In genomic region chr14:37066636-37067035, GRCm38 (mm10) we compare ENCODE assay signal across 39 mouse cellular contexts. TPM values are rescaled to one million over a fixed set of nuclear protein-coding genes. Genes with fewer than 3 reads are reported as not detected.
DNase-seq lines count a peak whose midpoint lies in the region; TF ChIP-seq lines count a peak whose summit lies in the region.
"Had no signal": no experiment of that assay in that cellular context is flagged by ENCODE, and none has a peak within 500 bp of the region (broad histone marks: within the 10 kb centered on the region; RNA-seq: fewer than 3 reads in every experiment).

No protein-coding gene starts in this region.

- H3K27ac ChIP-seq in left cerebral cortex, adult 2 months, result no peak overlapping the region
- no peak overlapping the region for H3K27ac ChIP-seq in kidney, adult 2 months (ENCODE audit: insufficient read depth, low read depth, low read length)
- H3K27ac ChIP-seq: heart, embryonic 13.5 days; hindbrain, embryonic 14.5 days; layer of hippocampus, adult 2 months; liver, embryonic 15.5 days; stomach, embryonic 15.5 days had no signal

- no peaks in the 10 kb centered on the region for H3K4me1 ChIP-seq in kidney, adult 2 months (ENCODE audit: control insufficient read depth, insufficient read depth, low read length)
- H3K4me1 ChIP-seq: heart, embryonic 13.5 days; liver, embryonic 15.5 days; stomach, embryonic 15.5 days had no signal

- no peaks in the 10 kb centered on the region for H3K36me3 ChIP-seq in kidney, adult 2 months (ENCODE audit: control insufficient read depth, insufficient read depth, low read length)
- H3K36me3 ChIP-seq: heart, embryonic 13.5 days; liver, embryonic 15.5 days; stomach, embryonic 15.5 days had no signal

- WGBS in kidney, adult 2 months, result 49% methylated on average over 2 of the region's 2 CpGs

- intact Hi-C loops in left cerebral cortex, adult 2 months (cut with DNase I), result loop anchor here (5.0 kb wide), 1 partner anchor 61 kb away; no protein-coding TSS in a partner anchor
- intact Hi-C loops in left cerebral cortex, postnatal 25 days (cut with DNase I), result no loop called here

- TF ChIP-seq POLR2A in kidney, adult 2 months (IDR thresholded peaks at IDR 0.05; ENCODE audit: low read depth, low read length), result no peak

- TF ChIP-seq CTCF in left cerebral cortex, adult 2 months (IDR thresholded peaks at IDR 0.05), result no peak
- TF ChIP-seq CTCF in kidney, adult 2 months (conservative IDR thresholded peaks at IDR 0.05; ENCODE audit: insufficient read depth, insufficient read length, low read depth, low read length), result no peak

- no peaks in the 10 kb centered on the region for H3K27me3 ChIP-seq in kidney, adult 2 months (replicated peaks; ENCODE audit: control insufficient read depth, insufficient read depth, low read length)
- H3K27me3 ChIP-seq: heart, embryonic 13.5 days; liver, embryonic 15.5 days; stomach, embryonic 15.5 days had no signal

- no peak overlapping the region for H3K4me3 ChIP-seq in left cerebral cortex, adult 2 months
- H3K4me3 ChIP-seq in kidney, adult 2 months (ENCODE audit: insufficient read depth, low read depth, low read length), result no peak overlapping the region
- H3K4me3 ChIP-seq: erythroblast, embryonic 14.5 days; heart, embryonic 13.5 days; layer of hippocampus, adult 2 months; liver, embryonic 15.5 days; stomach, embryonic 15.5 days had no signal

- DNase-seq in layer of hippocampus, adult 11-12 months (ENCODE audit: low spot score), result peak; percentile 5
- DNase-seq in layer of hippocampus, postnatal 10 days (ENCODE audit: low spot score in 2 of 2), result no peak
- DNase-seq in left cerebral cortex, adult 9 months (ENCODE audit: low spot score in 2 of 2), result peak; percentile 3 to 34
- DNase-seq in left cerebral cortex, adult 2 months (ENCODE audit: extremely low spot score in 1 of 2, low spot score in 2 of 2), result no peak
- DNase-seq in R1 (ENCODE audit: low read depth, low spot score), result peak; percentile 10
- DNase-seq in left cerebral cortex, postnatal 25 days (ENCODE audit: low spot score in 2 of 2), result peak; percentile 15 to 77
- no peak for DNase-seq in kidney, adult 2 months
- DNase-seq: adrenal gland, postnatal 25 days; cerebellum, adult 18-20 months; cerebellum, postnatal 10 days; heart, postnatal 10 days; kidney, postnatal 14 days; liver; lung, embryonic 14.5 days; lung, postnatal 14 days; midbrain, embryonic 14.5 days; thymus, postnatal 25 days had no signal

RNA-seq across cellular contexts. Expression of gene Lrit2, which starts 1.1 kb away (rescaled TPM):
- total RNA-seq in layer of hippocampus, postnatal 10 days (2021), result not detected
- not detected for total RNA-seq in left cerebral cortex, adult 2 months (2021)
- total RNA-seq in left cerebral cortex, postnatal 25 days (2021), result not detected
- polyA plus RNA-seq in kidney, adult 2 months (2012; rRNA removed), result 0.03 TPM in 2 replicates
- total RNA-seq: adrenal gland, adult 18-20 months; adrenal gland, postnatal 25 days; common myeloid progenitor, adult 5-6 weeks; gastrocnemius, adult 8-10 months; heart, adult 8-10 months; heart, postnatal 10 days; hematopoietic stem cell, adult 5-6 weeks; layer of hippocampus, adult 2 months; monocyte, adult 5-6 weeks had no signal
- polyA plus RNA-seq: brain, embryonic 14.5 days; CD4-positive, CD25-positive, alpha-beta regulatory T cell, adult 4 months; erythroblast, embryonic 14.5 days; forebrain, embryonic 11.5 days; forebrain, embryonic 16.5 days; gonadal fat pad, adult 2 months; heart, embryonic 13.5 days; hindbrain, embryonic 14.5 days; intestine, postnatal 0 days; kidney, embryonic 14.5 days; limb, embryonic 11.5 days; liver, embryonic 15.5 days; lung, embryonic 14.5 days; midbrain, embryonic 14.5 days; neural tube, embryonic 14.5 days; stomach, embryonic 15.5 days had no signal

RNA-seq across cellular contexts. Expression of gene Lrit1, which starts 12.0 kb away (rescaled TPM):
- total RNA-seq in layer of hippocampus, postnatal 10 days (2021), result not detected
- total RNA-seq in left cerebral cortex, adult 2 months (2021), result not detected
- not detected for total RNA-seq in left cerebral cortex, postnatal 25 days (2021)
- 0.04 and 0.08 TPM in 2 replicates for polyA plus RNA-seq in kidney, adult 2 months (2012; rRNA removed)
- total RNA-seq: adrenal gland, adult 18-20 months; adrenal gland, postnatal 25 days; common myeloid progenitor, adult 5-6 weeks; gastrocnemius, adult 8-10 months; heart, adult 8-10 months; heart, postnatal 10 days; hematopoietic stem cell, adult 5-6 weeks; layer of hippocampus, adult 2 months; monocyte, adult 5-6 weeks had no signal
- polyA plus RNA-seq: brain, embryonic 14.5 days; CD4-positive, CD25-positive, alpha-beta regulatory T cell, adult 4 months; embryonic facial prominence, embryonic 14.5 days; erythroblast, embryonic 14.5 days; forebrain, embryonic 11.5 days; forebrain, embryonic 16.5 days; gonadal fat pad, adult 2 months; heart, embryonic 13.5 days; hindbrain, embryonic 14.5 days; kidney, embryonic 14.5 days; limb, embryonic 11.5 days; liver, embryonic 15.5 days; lung, embryonic 14.5 days; midbrain, embryonic 14.5 days; neural tube, embryonic 14.5 days; stomach, embryonic 15.5 days had no signal

RNA-seq across cellular contexts. Expression of gene Rgr, which starts 17.9 kb away (rescaled TPM):
- not detected for total RNA-seq in layer of hippocampus, postnatal 10 days (2021)
- total RNA-seq in left cerebral cortex, adult 2 months (2021), result not detected
- total RNA-seq in left cerebral cortex, postnatal 25 days (2021), result not detected
- not detected in 2 replicates for polyA plus RNA-seq in kidney, adult 2 months (2012; rRNA removed)
- total RNA-seq: adrenal gland, adult 18-20 months; adrenal gland, postnatal 25 days; common myeloid progenitor, adult 5-6 weeks; gastrocnemius, adult 8-10 months; heart, adult 8-10 months; heart, postnatal 10 days; hematopoietic stem cell, adult 5-6 weeks; layer of hippocampus, adult 2 months; monocyte, adult 5-6 weeks had no signal
- polyA plus RNA-seq: brain, embryonic 14.5 days; erythroblast, embryonic 14.5 days; forebrain, embryonic 11.5 days; forebrain, embryonic 16.5 days; heart, embryonic 13.5 days; hindbrain, embryonic 14.5 days; intestine, postnatal 0 days; kidney, embryonic 14.5 days; limb, embryonic 11.5 days; liver, embryonic 15.5 days; lung, embryonic 14.5 days; neural tube, embryonic 14.5 days; stomach, embryonic 15.5 days had no signal

RNA-seq across cellular contexts. Expression of gene Cdhr1, which starts 31.5 kb away (rescaled TPM):
- 10 to 100 TPM; 12.8 to 15.8 TPM for total RNA-seq in layer of hippocampus, postnatal 10 days (2021)
- 10 to 100 TPM; 11.2 to 14.1 TPM for total RNA-seq in left cerebral cortex, adult 2 months (2021)
- 10 to 100 TPM; 11.5 to 11.9 TPM for total RNA-seq in left cerebral cortex, postnatal 25 days (2021)
- 0.14 TPM in 1 of 2 replicates, not detected in the other for polyA plus RNA-seq in kidney, adult 2 months (2012; rRNA removed)
- total RNA-seq: adrenal gland, adult 18-20 months; common myeloid progenitor, adult 5-6 weeks; gastrocnemius, adult 8-10 months; heart, adult 8-10 months; hematopoietic stem cell, adult 5-6 weeks; monocyte, adult 5-6 weeks had no signal
- polyA plus RNA-seq: CD4-positive, CD25-positive, alpha-beta regulatory T cell, adult 4 months; erythroblast, embryonic 14.5 days; liver, embryonic 15.5 days; lung, embryonic 14.5 days had no signal

RNA-seq across cellular contexts. Expression of gene 2610528A11Rik, which starts 47.2 kb away (rescaled TPM):
- total RNA-seq in layer of hippocampus, postnatal 10 days (2021), result not detected
- total RNA-seq in left cerebral cortex, adult 2 months (2021), result under 1 TPM in 1 of 2 experiments, not detected in 1; 0.70 TPM
- not detected for total RNA-seq in left cerebral cortex, postnatal 25 days (2021)
- 0.38 and 0.72 TPM in 2 replicates for polyA plus RNA-seq in kidney, adult 2 months (2012; rRNA removed)
- total RNA-seq: heart, adult 8-10 months; monocyte, adult 5-6 weeks had no signal
- polyA plus RNA-seq: erythroblast, embryonic 14.5 days; forebrain, embryonic 16.5 days; midbrain, embryonic 14.5 days; neural tube, embryonic 14.5 days had no signal

Comparison
In these comparisons a context has a peak if more than half of its experiments do, and no peak if none do; other contexts are left out.
1. DNase-seq: peak in layer of hippocampus, adult 11-12 months (single experiment), left cerebral cortex, adult 9 months (2 of 2), R1 (single experiment) and left cerebral cortex, postnatal 25 days (2 of 2); none in layer of hippocampus, postnatal 10 days (0 of 2), left cerebral cortex, adult 2 months (0 of 2) and kidney, adult 2 months (single experiment).